Mouse (Mus musculus) liver, postnatal 0 days (tissue): ENCODE measurements at regions not wholly inside any gene's neighbourhood (a gene's known extent, or its start where the extent isn't known, plus 50 kb on each side); places are given as distances from the start of the nearest gene placed in this dataset.

Experiments
- ATAC-seq: fragments of 200-750 bp; cut with Nextera tagmentation; 2 replicates; pipeline ENCODE4 v1.8.0; 2017; ENCODE audit warnings: mild to moderate bottlenecking, moderate library complexity
- DNase-seq: peaks from one replicate; pipeline ENCODE4 v3.0.0-alpha.2; 2016
- H3K27ac ChIP-seq: fragments of 300-500 bp; sonication (generic); 2 replicates; pipeline ENCODE4 v1.5.1; 2014; ENCODE audit warnings: antibody characterized with exemption, moderate library complexity, mild to moderate bottlenecking, low read depth
- H3K27me3 ChIP-seq: fragments of 300-500 bp; sonication (generic); 2 replicates; pipeline ENCODE4 v1.6.1; 2014; ENCODE audit warnings: low read length, control low read depth, mixed read lengths; ENCODE audit not compliant: insufficient read depth
- H3K36me3 ChIP-seq: fragments of 300-500 bp; sonication (generic); replicated peaks from 2 replicates; pipeline ENCODE4 v1.6.1; 2014; ENCODE audit warnings: mild to moderate bottlenecking, control low read depth, low read length, moderate library complexity, mixed read lengths; ENCODE audit not compliant: insufficient read depth
- H3K4me1 ChIP-seq: fragments of 300-500 bp; sonication (generic); 2 replicates; pipeline ENCODE4 v1.6.1; 2014; ENCODE audit warnings: antibody characterized with exemption, mild to moderate bottlenecking, control low read depth; ENCODE audit not compliant: insufficient read depth
- H3K4me2 ChIP-seq: fragments of 300-500 bp; sonication (generic); 2 replicates; pipeline ENCODE4 v1.6.1; 2014; ENCODE audit warnings: low read depth, mild to moderate bottlenecking, low read length, moderate library complexity, mixed read lengths
- H3K4me3 ChIP-seq: fragments of 300-500 bp; sonication (generic); 2 replicates; pipeline ENCODE4 v1.5.1; 2014; ENCODE audit warnings: low read depth, low read length
- H3K9ac ChIP-seq: fragments of 300-500 bp; sonication (generic); replicated peaks from 2 replicates; pipeline ENCODE4 v1.6.1; 2014; ENCODE audit warnings: mild to moderate bottlenecking, moderate library complexity
- H3K9me3 ChIP-seq: fragments of 300-500 bp; sonication (generic); 2 replicates; pipeline ENCODE4 v1.6.1; 2016; ENCODE audit warnings: mild to moderate bottlenecking, control low read depth, low read length, mixed read lengths
- CTCF ChIP-seq: sonication (generic); IDR thresholded peaks from 2 replicates; pipeline ENCODE4 v1.5.1; 2016; ENCODE audit warnings: antibody characterized with exemption, low read depth
- EP300 ChIP-seq: IDR thresholded peaks from 2 replicates; pipeline ENCODE4 v1.6.1; 2016; ENCODE audit warnings: antibody characterized with exemption, low read depth, mild to moderate bottlenecking
- WGBS: fragments of 180-500 bp; shearing (Covaris S2); extraction: QIAGEN DNeasy Blood & Tissue Kit; methylation state at CpG from one replicate; pipeline ENCODE4 v1.1.7; 2014; ENCODE audit not compliant: insufficient replicate concordance; 5-methylcytosine and 5-hydroxymethylcytosine counted together

DNA sequence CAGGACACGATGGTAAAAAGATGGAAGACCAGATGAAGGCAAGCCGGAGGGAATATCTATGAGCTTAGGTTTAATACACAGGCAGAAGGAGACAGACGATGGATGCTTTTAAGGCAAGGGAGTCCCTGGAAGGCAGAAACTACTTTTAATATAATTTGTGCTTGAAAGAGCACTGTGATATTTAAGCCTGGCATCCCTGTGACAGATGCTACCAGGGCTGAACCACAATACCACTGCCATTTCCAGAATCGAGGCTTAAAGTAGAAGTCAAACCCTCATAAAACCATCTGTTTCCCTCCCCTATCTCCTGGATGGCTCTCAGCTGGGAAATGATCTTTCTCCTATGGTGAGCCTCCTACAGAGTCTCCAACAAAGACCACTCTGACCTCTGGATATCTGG, 149.1 kb upstream of the Btg1 start:
- ATAC-seq, result no peak
- H3K27ac ChIP-seq, result no peak overlapping the region

DNA sequence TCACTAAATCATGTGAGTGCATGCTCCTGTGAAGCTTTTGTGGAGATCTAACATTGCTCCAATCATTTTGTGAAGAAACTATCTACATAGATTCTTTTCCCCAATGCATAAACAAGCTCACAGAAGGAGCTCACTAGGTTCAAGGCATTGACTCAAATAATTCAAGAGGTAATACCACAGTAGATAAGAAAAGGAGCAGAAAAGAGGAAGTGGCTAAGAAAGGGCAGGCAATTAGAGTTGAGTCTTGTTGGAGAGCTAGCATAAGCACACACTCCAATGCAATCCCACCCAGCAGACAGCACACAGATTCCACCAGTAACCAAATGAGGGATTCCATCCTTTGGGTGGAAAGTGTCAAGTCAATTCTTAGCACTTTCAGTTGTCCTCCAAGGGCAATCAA, 145.3 kb upstream of the Btg1 start:
- H3K36me3 ChIP-seq, result no peaks in the 10 kb centered on the region
- no peaks in the 10 kb centered on the region for H3K4me1 ChIP-seq
- no peak overlapping the region for H3K4me2 ChIP-seq
- H3K27ac ChIP-seq, result no peak overlapping the region
- no peak overlapping the region for H3K9ac ChIP-seq
- no peaks in the 10 kb centered on the region for H3K27me3 ChIP-seq
- no peak for DNase-seq
- no peak for TF ChIP-seq CTCF
- no peak for TF ChIP-seq EP300
- no peak overlapping the region for H3K4me3 ChIP-seq
- no peaks in the 10 kb centered on the region for H3K9me3 ChIP-seq
- ATAC-seq, result no peak

More for the DNA sequence above, 149.1 kb upstream of the Btg1 start:
- Histone ChIP-seq H3K4me2 (no peak overlapping the region), H3K27me3 (no peaks in the 10 kb centered on the region), H3K9ac (no peak overlapping the region), H3K4me1 (no peaks in the 10 kb centered on the region), H3K36me3 (no peaks in the 10 kb centered on the region), H3K4me3 (no peak overlapping the region), H3K9me3 (no peaks in the 10 kb centered on the region)
- DNase-seq, result no peak
- TF ChIP-seq CTCF, result no peak
- no peak for TF ChIP-seq EP300
- 66% methylated on average over 4 of the region's 4 CpGs for WGBS

DNA sequence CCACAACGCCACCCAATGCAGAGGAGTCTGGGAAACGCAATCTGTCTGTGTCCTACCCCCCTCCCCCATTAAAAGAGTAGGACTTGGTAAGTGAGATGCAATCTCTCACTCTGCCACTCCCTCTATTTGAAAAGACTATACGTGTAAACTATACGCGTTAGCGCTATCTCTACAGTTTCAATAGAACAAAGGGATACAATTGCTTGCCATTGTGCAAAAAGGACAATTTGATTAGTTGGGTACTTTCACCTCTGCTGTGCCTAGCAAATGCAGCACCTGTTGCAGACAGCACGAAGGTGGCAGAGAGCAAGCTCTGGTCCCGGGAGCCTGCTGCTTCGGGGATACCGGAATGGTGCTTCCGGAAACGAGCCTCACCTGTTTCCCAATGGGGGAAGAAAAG, 137.5 kb upstream of the Btg1 start:
- no peaks in the 10 kb centered on the region for H3K9me3 ChIP-seq
- no peak overlapping the region for H3K4me2 ChIP-seq
- no peak for TF ChIP-seq CTCF
- no peak for TF ChIP-seq EP300
- no peaks in the 10 kb centered on the region for H3K4me1 ChIP-seq
- no peak overlapping the region for H3K27ac ChIP-seq
- no peaks in the 10 kb centered on the region for H3K36me3 ChIP-seq
- no peak for DNase-seq
- no peaks in the 10 kb centered on the region for H3K27me3 ChIP-seq
- no peak overlapping the region for H3K4me3 ChIP-seq
- H3K9ac ChIP-seq, result no peak overlapping the region
- ATAC-seq, result no peak
- WGBS, result 67% methylated on average over 12 of the region's 12 CpGs

DNA sequence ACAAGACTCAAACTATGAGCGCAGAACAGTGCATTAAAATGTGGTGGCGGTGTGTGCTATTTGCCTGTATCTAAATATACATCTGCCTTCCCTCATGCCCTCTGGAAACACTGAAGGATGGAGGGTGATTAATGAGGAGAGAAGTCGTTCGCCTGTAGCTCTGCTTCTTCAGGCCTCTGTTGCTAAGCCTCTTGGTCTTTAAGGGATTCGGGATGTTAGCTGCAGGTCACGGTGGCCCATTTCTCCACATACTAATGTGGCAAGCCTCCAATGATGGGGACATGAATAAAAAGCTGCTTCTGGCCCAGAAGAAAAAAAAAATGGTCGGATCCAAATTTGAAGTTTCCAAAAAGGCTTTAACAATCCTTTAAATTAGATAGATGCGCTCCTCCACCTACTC, 137.0 kb upstream of the Btg1 start:
- no peak overlapping the region for H3K27ac ChIP-seq
- no peaks in the 10 kb centered on the region for H3K4me1 ChIP-seq
- H3K36me3 ChIP-seq, result no peaks in the 10 kb centered on the region
- H3K27me3 ChIP-seq, result no peaks in the 10 kb centered on the region
- no peaks in the 10 kb centered on the region for H3K9me3 ChIP-seq
- H3K4me2 ChIP-seq, result no peak overlapping the region
- TF ChIP-seq EP300, result no peak
- no peak for TF ChIP-seq CTCF
- H3K4me3 ChIP-seq, result no peak overlapping the region
- no peak for DNase-seq
- H3K9ac ChIP-seq, result no peak overlapping the region
- 80% methylated on average over 8 of the region's 8 CpGs for WGBS
- no peak for ATAC-seq

DNA sequence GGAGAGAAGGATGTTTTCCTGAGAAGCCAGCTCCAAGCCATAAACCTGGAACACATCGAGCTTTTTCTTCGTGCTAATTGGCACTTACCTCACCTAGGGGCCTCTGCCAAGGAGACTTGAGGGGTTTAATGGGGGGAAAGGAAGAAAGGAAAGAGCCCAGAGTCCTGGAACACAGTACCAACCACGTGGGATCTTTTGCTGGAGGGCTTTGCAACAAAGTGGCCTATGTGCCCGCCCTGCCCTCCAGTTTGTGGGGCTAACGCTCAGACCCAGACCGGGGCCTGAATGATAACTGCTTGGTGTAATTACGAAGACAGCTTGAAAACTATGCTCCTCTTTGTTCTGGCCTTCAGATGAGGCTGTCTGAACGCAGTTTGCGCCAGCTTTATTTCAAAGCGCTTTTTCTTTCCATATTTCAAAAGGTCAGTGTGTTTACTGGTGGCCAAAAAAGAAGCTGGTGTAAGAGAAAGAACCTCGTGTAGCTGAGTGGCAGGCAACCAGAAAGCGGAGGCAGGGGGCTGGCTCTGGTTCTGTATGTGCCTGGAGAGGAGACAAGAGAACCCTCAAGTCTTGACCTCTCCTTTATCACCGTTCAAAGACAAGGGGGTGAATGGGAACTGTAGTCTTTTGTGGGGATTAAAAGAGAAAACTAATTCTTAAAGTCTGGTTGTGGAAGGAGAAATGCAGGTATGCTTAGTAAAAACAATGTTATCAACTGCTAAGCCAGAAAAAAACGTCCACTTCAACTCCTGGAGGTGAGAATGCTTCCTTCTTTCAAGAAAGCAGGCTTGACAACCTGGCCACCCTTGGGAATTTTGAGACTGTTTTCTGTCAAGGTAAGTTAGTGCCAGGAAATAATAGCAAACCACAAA, 136.1 kb upstream of the Btg1 start:
- DNase-seq, result no peak

DNA sequence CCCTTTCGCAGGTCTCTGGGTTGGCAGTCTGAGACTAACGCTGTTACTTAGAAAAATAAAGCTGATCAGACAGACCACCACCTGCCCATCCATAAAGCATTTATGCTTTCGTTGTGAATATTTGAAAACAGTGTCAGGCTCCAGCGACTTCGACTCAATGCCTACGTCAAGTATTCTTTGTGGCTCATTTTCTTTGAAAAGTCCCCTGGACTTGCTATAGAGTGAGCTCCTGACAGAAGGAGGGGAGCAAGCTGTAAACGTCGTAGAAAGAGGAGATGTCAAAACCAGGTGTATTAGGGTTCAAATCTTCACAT, 135.5 kb upstream of the Btg1 start:
- Histone ChIP-seq H3K9me3 (no peaks in the 10 kb centered on the region), H3K4me2 (no peak overlapping the region), H3K27me3 (no peaks in the 10 kb centered on the region), H3K36me3 (no peaks in the 10 kb centered on the region), H3K4me3 (no peak overlapping the region), H3K4me1 (no peaks in the 10 kb centered on the region), H3K9ac (no peak overlapping the region), H3K27ac (no peak overlapping the region)
- TF ChIP-seq EP300 (no peak), CTCF (no peak)
- ATAC-seq (no peak), DNase-seq (no peak)
- 63% methylated on average over 8 of the region's 8 CpGs for WGBS

More for the DNA sequence above, 136.1 kb upstream of the Btg1 start:
- H3K4me3 ChIP-seq, result no peak overlapping the region
- ATAC-seq, result no peak
- H3K27ac ChIP-seq, result no peak overlapping the region
- 59% methylated on average over 14 of the region's 14 CpGs for WGBS
- H3K4me2 ChIP-seq, result no peak overlapping the region
- H3K36me3 ChIP-seq, result no peaks in the 10 kb centered on the region
- TF ChIP-seq CTCF (no peak), EP300 (no peak)
- no peaks in the 10 kb centered on the region for H3K4me1 ChIP-seq
- H3K9ac ChIP-seq, result no peak overlapping the region
- H3K27me3 ChIP-seq, result no peaks in the 10 kb centered on the region
- H3K9me3 ChIP-seq, result no peaks in the 10 kb centered on the region
